Mouse (Mus musculus): ENCODE results near the gene Astl. TPM values are rescaled to one million over a fixed set of nuclear protein-coding genes. Genes with fewer than 3 reads are reported as not detected.

The Astl gene
- polyA plus RNA-seq, 1 experiment from 2014 or later, result not detected

GRCm38 (mm10) chr2:127336497-127336832, 2.0 kb upstream of the Astl start:
- Histone ChIP-seq H3K27ac (replicated peaks in 1 of 2; ENCODE audit: control insufficient read depth in 1 of 2, insufficient read depth in 1 of 2, low read depth in 2 of 2, low read length in 2 of 2) (peak overlapping the region; percentile 2 to 45; a peak in 3 of 4 replicates), H3K9me3 (ENCODE audit: control insufficient read depth, low read length) (no peaks in the 10 kb centered on the region), H3K4me2 (ENCODE audit: low read length) (peak overlapping the region; percentile 96), H3K4me3 (ENCODE audit: control insufficient read depth in 1 of 2, insufficient read depth in 1 of 2, low read depth in 1 of 2, low read length in 2 of 2) (peak overlapping the region; percentile 56 to 66), H3K27me3 (ENCODE audit: control insufficient read depth, insufficient read depth, low read length) (peaks cover 8% of the 10 kb centered on the region; the same call in 1 of the 2 replicates), H3K9ac (ENCODE audit: low read length) (peak overlapping the region; percentile 75), H3K36me3 (ENCODE audit: control insufficient read depth, insufficient read depth, low read length) (no peaks in the 10 kb centered on the region), H3K4me1 (ENCODE audit: control insufficient read depth in 2 of 2, insufficient read depth in 2 of 2, low read length in 2 of 2) (peaks cover 25 to 35% of the 10 kb centered on the region in 2 experiments)
- no peak for ATAC-seq (ENCODE audit: insufficient number of reproducible peaks, insufficient read depth, low FRiP score, low read depth)
- 4% methylated on average over 33 of the region's 33 CpGs for WGBS

GRCm38 (mm10) chr2:127336885-127337284, 1.6 kb upstream of the Astl start:
- peaks cover 25 to 35% of the 10 kb centered on the region in 2 experiments for H3K4me1 ChIP-seq (ENCODE audit: control insufficient read depth in 2 of 2, insufficient read depth in 2 of 2, low read length in 2 of 2)
- no peak for ATAC-seq (ENCODE audit: insufficient number of reproducible peaks, insufficient read depth, low FRiP score, low read depth)
- H3K27me3 ChIP-seq (ENCODE audit: control insufficient read depth, insufficient read depth, low read length), result peaks cover 8% of the 10 kb centered on the region; the same call in 1 of the 2 replicates
- no peaks in the 10 kb centered on the region for H3K9me3 ChIP-seq (ENCODE audit: control insufficient read depth, low read length)
- peak overlapping the region in 1 of 2 experiments; percentile 45; a peak in 1 of 4 replicates for H3K27ac ChIP-seq (replicated peaks in 1 of 2; ENCODE audit: control insufficient read depth in 1 of 2, insufficient read depth in 1 of 2, low read depth in 2 of 2, low read length in 2 of 2)
- H3K4me3 ChIP-seq (ENCODE audit: control insufficient read depth in 1 of 2, insufficient read depth in 1 of 2, low read depth in 1 of 2, low read length in 2 of 2), result peak overlapping the region; percentile 56 to 66
- 32% methylated on average over 5 of the region's 5 CpGs for WGBS
- H3K4me2 ChIP-seq (ENCODE audit: low read length), result peak overlapping the region; percentile 96
- H3K9ac ChIP-seq (ENCODE audit: low read length), result peak overlapping the region; percentile 75
- no peaks in the 10 kb centered on the region for H3K36me3 ChIP-seq (ENCODE audit: control insufficient read depth, insufficient read depth, low read length)

DNA sequence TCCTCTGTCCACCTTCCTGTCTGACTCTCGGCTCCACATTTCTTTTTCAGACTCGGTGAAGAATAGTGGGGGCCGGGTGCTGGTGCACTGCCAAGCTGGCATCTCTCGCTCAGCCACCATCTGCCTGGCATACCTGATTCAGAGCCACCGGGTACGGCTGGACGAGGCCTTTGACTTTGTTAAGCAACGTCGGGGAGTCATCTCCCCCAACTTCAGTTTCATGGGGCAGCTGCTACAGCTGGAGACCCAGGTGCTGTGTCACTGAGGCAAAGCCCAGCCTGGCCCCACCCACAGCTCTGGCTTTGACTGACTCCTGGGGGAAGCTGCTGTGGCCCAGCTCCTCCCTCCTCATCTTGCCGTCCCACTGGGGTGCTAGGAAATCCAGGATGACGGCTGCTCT, 908 bp upstream of the Astl start:
- Histone ChIP-seq H3K9ac (ENCODE audit: low read length) (peak overlapping the region; percentile 75; the same call in 1 of the 2 replicates), H3K36me3 (ENCODE audit: control insufficient read depth, insufficient read depth, low read length) (no peaks in the 10 kb centered on the region), H3K4me3 (ENCODE audit: control insufficient read depth in 1 of 2, insufficient read depth in 1 of 2, low read depth in 1 of 2, low read length in 2 of 2) (peak overlapping the region; percentile 56 to 66), H3K27me3 (ENCODE audit: control insufficient read depth, insufficient read depth, low read length) (peaks cover 8% of the 10 kb centered on the region; the same call in 1 of the 2 replicates), H3K4me2 (ENCODE audit: low read length) (peak overlapping the region; percentile 96), H3K27ac (replicated peaks in 1 of 2; ENCODE audit: control insufficient read depth in 1 of 2, insufficient read depth in 1 of 2, low read depth in 2 of 2, low read length in 2 of 2) (no peak overlapping the region), H3K9me3 (ENCODE audit: control insufficient read depth, low read length) (no peaks in the 10 kb centered on the region), H3K4me1 (ENCODE audit: control insufficient read depth in 2 of 2, insufficient read depth in 2 of 2, low read length in 2 of 2) (peaks cover 25 to 35% of the 10 kb centered on the region in 2 experiments)
- WGBS, result 56% methylated on average over 11 of the region's 11 CpGs
- no peak for ATAC-seq (ENCODE audit: insufficient number of reproducible peaks, insufficient read depth, low FRiP score, low read depth)

DNA sequence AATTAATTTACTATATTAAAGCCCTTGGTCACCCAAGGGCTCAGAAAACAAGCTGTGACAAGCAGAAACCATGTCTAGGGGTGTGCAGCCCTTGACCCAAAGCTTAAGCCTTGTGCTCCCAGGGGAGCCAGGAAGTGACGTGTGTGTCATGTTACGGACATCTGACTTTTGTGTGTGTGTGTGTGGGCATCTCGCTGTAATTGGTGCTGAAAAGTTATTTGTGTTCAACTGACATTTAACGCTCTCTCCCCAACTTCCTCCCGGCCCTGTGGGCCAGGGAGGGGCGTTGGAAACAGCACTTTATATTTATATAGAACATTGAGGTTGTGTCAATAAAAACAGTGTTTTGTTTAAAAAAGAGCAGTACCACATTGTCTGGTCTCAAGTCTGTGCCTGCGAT, 427 bp upstream of the Astl start:
- Histone ChIP-seq H3K9ac (ENCODE audit: low read length) (no peak overlapping the region), H3K4me2 (ENCODE audit: low read length) (peak overlapping the region; percentile 96), H3K4me1 (ENCODE audit: control insufficient read depth in 2 of 2, insufficient read depth in 2 of 2, low read length in 2 of 2) (peaks cover 21 to 31% of the 10 kb centered on the region in 2 experiments), H3K27me3 (ENCODE audit: control insufficient read depth, insufficient read depth, low read length) (peaks cover 8% of the 10 kb centered on the region; the same call in 1 of the 2 replicates), H3K9me3 (ENCODE audit: control insufficient read depth, low read length) (no peaks in the 10 kb centered on the region), H3K4me3 (ENCODE audit: control insufficient read depth in 1 of 2, insufficient read depth in 1 of 2, low read depth in 1 of 2, low read length in 2 of 2) (peak overlapping the region; percentile 21 to 66; a peak in 2 of 4 replicates), H3K27ac (replicated peaks in 1 of 2; ENCODE audit: control insufficient read depth in 1 of 2, insufficient read depth in 1 of 2, low read depth in 2 of 2, low read length in 2 of 2) (no peak overlapping the region), H3K36me3 (ENCODE audit: control insufficient read depth, insufficient read depth, low read length) (no peaks in the 10 kb centered on the region)
- 62% methylated on average over 7 of the region's 7 CpGs for WGBS
- ATAC-seq (ENCODE audit: insufficient number of reproducible peaks, insufficient read depth, low FRiP score, low read depth), result no peak

- Histone ChIP-seq H3K27ac (replicated peaks in 1 of 2; ENCODE audit: control insufficient read depth in 1 of 2, insufficient read depth in 1 of 2, low read depth in 2 of 2, low read length in 2 of 2) (no peak overlapping the region), H3K9me3 (ENCODE audit: control insufficient read depth, low read length) (no peaks in the 10 kb centered on the region), H3K9ac (ENCODE audit: low read length) (no peak overlapping the region), H3K4me2 (ENCODE audit: low read length) (no peak overlapping the region), H3K4me1 (ENCODE audit: control insufficient read depth in 2 of 2, insufficient read depth in 2 of 2, low read length in 2 of 2) (peaks cover 14 to 22% of the 10 kb centered on the region in 2 experiments), H3K27me3 (ENCODE audit: control insufficient read depth, insufficient read depth, low read length) (peaks cover 10% of the 10 kb centered on the region; the same call in 1 of the 2 replicates), H3K36me3 (ENCODE audit: control insufficient read depth, insufficient read depth, low read length) (no peaks in the 10 kb centered on the region), H3K4me3 (ENCODE audit: control insufficient read depth in 1 of 2, insufficient read depth in 1 of 2, low read depth in 1 of 2, low read length in 2 of 2) (no peak overlapping the region)
- no peak for ATAC-seq (ENCODE audit: insufficient number of reproducible peaks, insufficient read depth, low FRiP score, low read depth)
- WGBS, result 67% methylated on average over 4 of the region's 4 CpGs
Observed at GRCm38 (mm10) chr2:127338833-127339232, 394 bp downstream of the Astl start.

- peaks cover 10% of the 10 kb centered on the region; the same call in 1 of the 2 replicates for H3K27me3 ChIP-seq (ENCODE audit: control insufficient read depth, insufficient read depth, low read length)
Observed at GRCm38 (mm10) chr2:127339262-127339661, 823 bp downstream of the Astl start.

DNA sequence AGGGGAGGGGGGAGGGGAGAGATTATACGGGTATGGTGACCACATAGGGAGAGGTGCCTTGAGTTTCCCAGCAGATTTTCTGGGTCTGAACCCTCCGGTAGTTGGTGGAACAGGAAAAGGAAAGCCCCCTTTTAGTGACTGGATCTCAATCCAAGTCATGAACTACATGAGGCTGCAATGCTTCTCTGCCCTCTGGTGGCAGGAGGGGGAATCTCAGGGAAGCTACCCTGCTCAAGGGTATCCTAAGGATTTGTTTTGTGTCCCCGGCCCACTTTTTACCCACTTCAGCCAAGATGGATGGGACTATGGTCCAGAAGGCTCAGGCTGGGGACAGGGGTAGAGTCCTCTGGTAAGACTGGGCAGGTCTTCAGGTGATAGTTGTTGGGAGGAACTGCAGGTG, 2.7 kb downstream of the Astl start:
- ATAC-seq (ENCODE audit: insufficient number of reproducible peaks, insufficient read depth, low FRiP score, low read depth), result no peak
- 12% methylated on average over 3 of the region's 3 CpGs for WGBS

More at GRCm38 (mm10) chr2:127339262-127339661, 823 bp downstream of the Astl start:
- WGBS, result 49% methylated on average over 6 of the region's 6 CpGs
- peaks cover 11 to 19% of the 10 kb centered on the region in 2 experiments for H3K4me1 ChIP-seq (ENCODE audit: control insufficient read depth in 2 of 2, insufficient read depth in 2 of 2, low read length in 2 of 2)
- H3K9me3 ChIP-seq (ENCODE audit: control insufficient read depth, low read length), result no peaks in the 10 kb centered on the region
- no peak overlapping the region for H3K4me3 ChIP-seq (ENCODE audit: control insufficient read depth in 1 of 2, insufficient read depth in 1 of 2, low read depth in 1 of 2, low read length in 2 of 2)
- no peak overlapping the region for H3K27ac ChIP-seq (replicated peaks in 1 of 2; ENCODE audit: control insufficient read depth in 1 of 2, insufficient read depth in 1 of 2, low read depth in 2 of 2, low read length in 2 of 2)
- ATAC-seq (ENCODE audit: insufficient number of reproducible peaks, insufficient read depth, low FRiP score, low read depth), result no peak
- no peak overlapping the region for H3K9ac ChIP-seq (ENCODE audit: low read length)
- no peaks in the 10 kb centered on the region for H3K36me3 ChIP-seq (ENCODE audit: control insufficient read depth, insufficient read depth, low read length)
- no peak overlapping the region for H3K4me2 ChIP-seq (ENCODE audit: low read length)

GRCm38 (mm10) chr2:127346334-127346733, 7.9 kb downstream of the Astl start:
- Histone ChIP-seq H3K9ac (ENCODE audit: low read length) (no peak overlapping the region), H3K27ac (replicated peaks in 1 of 2; ENCODE audit: control insufficient read depth in 1 of 2, insufficient read depth in 1 of 2, low read depth in 2 of 2, low read length in 2 of 2) (no peak overlapping the region), H3K4me3 (ENCODE audit: control insufficient read depth in 1 of 2, insufficient read depth in 1 of 2, low read depth in 1 of 2, low read length in 2 of 2) (no peak overlapping the region), H3K36me3 (ENCODE audit: control insufficient read depth, insufficient read depth, low read length) (no peaks in the 10 kb centered on the region), H3K4me1 (ENCODE audit: control insufficient read depth in 2 of 2, insufficient read depth in 2 of 2, low read length in 2 of 2) (no peaks in the 10 kb centered on the region), H3K9me3 (ENCODE audit: control insufficient read depth, low read length) (no peaks in the 10 kb centered on the region), H3K27me3 (ENCODE audit: control insufficient read depth, insufficient read depth, low read length) (0 out of 2 replicates have a peak, but pooled peaks cover 2% of the 10 kb centered on the region), H3K4me2 (ENCODE audit: low read length) (no peak overlapping the region)
- ATAC-seq (ENCODE audit: insufficient number of reproducible peaks, insufficient read depth, low FRiP score, low read depth), result no peak
- WGBS, result 58% methylated on average over 1 of the region's 1 CpGs

More for the DNA sequence above, 2.7 kb downstream of the Astl start:
- Histone ChIP-seq H3K4me3 (ENCODE audit: control insufficient read depth in 1 of 2, insufficient read depth in 1 of 2, low read depth in 1 of 2, low read length in 2 of 2) (no peak overlapping the region), H3K36me3 (ENCODE audit: control insufficient read depth, insufficient read depth, low read length) (no peaks in the 10 kb centered on the region), H3K4me1 (ENCODE audit: control insufficient read depth in 2 of 2, insufficient read depth in 2 of 2, low read length in 2 of 2) (peaks cover 4 to 5% of the 10 kb centered on the region in 2 experiments; a peak in 2 of 4 replicates), H3K4me2 (ENCODE audit: low read length) (no peak overlapping the region), H3K27ac (replicated peaks in 1 of 2; ENCODE audit: control insufficient read depth in 1 of 2, insufficient read depth in 1 of 2, low read depth in 2 of 2, low read length in 2 of 2) (no peak overlapping the region), H3K9ac (ENCODE audit: low read length) (no peak overlapping the region), H3K9me3 (ENCODE audit: control insufficient read depth, low read length) (no peaks in the 10 kb centered on the region), H3K27me3 (ENCODE audit: control insufficient read depth, insufficient read depth, low read length) (0 out of 2 replicates have a peak, but pooled peaks cover 10% of the 10 kb centered on the region)

Measured in heart, embryonic 14.5 days (tissue).